Mouse (Mus musculus) lung, postnatal 0 days (tissue): ENCODE results near the gene Cxadr.

ENCODE experiments used
- CTCF ChIP-seq: IDR thresholded peaks from 2 replicates; pipeline ENCODE4 v1.5.1; 2016; ENCODE audit warnings: antibody characterized with exemption, mild to moderate bottlenecking
- EP300 ChIP-seq: IDR thresholded peaks from 2 replicates; pipeline ENCODE4 v1.6.1; 2016; ENCODE audit warnings: antibody characterized with exemption, mild to moderate bottlenecking, control low read depth

GRCm38 (mm10) chr16:78294051-78294450 lies 7.2 kb upstream of the Cxadr start:
- TF ChIP-seq CTCF = no peak
- TF ChIP-seq EP300 = no peak
